Mouse (Mus musculus) adrenal gland, postnatal 36 days (tissue): ENCODE data around the gene Dock3. TPM values are rescaled to one million over a fixed set of nuclear protein-coding genes. Genes with fewer than 3 reads are reported as not detected.
A peak's percentile ranks its signal among the peaks of the same experiment; 100 is the strongest.

ENCODE experiments used
- DNase-seq, 2 experiments: peaks; one replicate each; pipeline ENCODE4 v3.0.0; 2021; ENCODE audit warnings: mixed read lengths in 1 of 2
- microRNA-seq: library from miRNA; unstranded; fragments of <30 nt; microRNA quantifications from one replicate; pipeline ENCODE4 v1.2.0, GENCODE M21; 2021
- total RNA-seq, 2 experiments: library from RNA; stranded (reverse); gene quantifications; 2 replicates each; pipeline ENCODE4 v1.2.3; 2021

Gene Dock3
- total RNA-seq, 2 experiments from 2014 or later: 4.3 to 4.6 TPM

GRCm38 (mm10) chr9:106888346-106888745 lies 343.4 kb downstream of the Dock3 start:
- no peak for DNase-seq

- peak; percentile 98 to 99 for DNase-seq
Observed at GRCm38 (mm10) chr9:106886828-106887702, 344.6 kb downstream of the Dock3 start, which contains the start of gene Rbm15b. Rbm15b (minus strand) TSS chr9:106887428.

- DNase-seq: peak; percentile 57 to 70
Observed at GRCm38 (mm10) chr9:106885901-106886731, 345.6 kb downstream of the Dock3 start.

- no peak for DNase-seq
Observed at GRCm38 (mm10) chr9:106884996-106885900, 346.5 kb downstream of the Dock3 start.

GRCm38 (mm10) chr9:106884306-106884705 lies 347.4 kb downstream of the Dock3 start:
- DNase-seq: no peak

GRCm38 (mm10) chr9:106883085-106883484 lies 348.6 kb downstream of the Dock3 start:
- no peak for DNase-seq

GRCm38 (mm10) chr9:106882176-106882575 lies 349.5 kb downstream of the Dock3 start:
- no peak for DNase-seq

- DNase-seq: no peak
Observed at GRCm38 (mm10) chr9:106881071-106881755, 350.5 kb downstream of the Dock3 start.

GRCm38 (mm10) chr9:106879471-106879870 lies 352.2 kb downstream of the Dock3 start:
- DNase-seq: no peak

- DNase-seq: no peak
Observed at GRCm38 (mm10) chr9:106876666-106877065, 355.0 kb downstream of the Dock3 start.

- DNase-seq: no peak
Observed at GRCm38 (mm10) chr9:106874216-106874615, 357.5 kb downstream of the Dock3 start.

GRCm38 (mm10) chr9:106858036-106858435 lies 373.7 kb downstream of the Dock3 start:
- DNase-seq: no peak

GRCm38 (mm10) chr9:106856664-106857063 lies 375.0 kb downstream of the Dock3 start:
- DNase-seq: no peak

Small RNA genes within 50 kb of the gene (microRNA-seq; reads per million reads assigned to microRNA genes)
- not detected for gene Gm22238

Other genes starting within 250 kb of the Dock3 start
- 10 to 100 TPM; 53.7 to 54.3 TPM for gene Mapkapk3, start 58.0 kb upstream of the Dock3 start, total RNA-seq
- gene Cish, start 64.1 kb upstream of the Dock3 start, total RNA-seq: 10 to 100 TPM; 31.7 to 31.8 TPM
- 10 to 100 TPM; 15.6 to 16.1 TPM for gene Hemk1, start 106.4 kb upstream of the Dock3 start, total RNA-seq
- gene 6430571L13Rik, start 108.7 kb upstream of the Dock3 start, total RNA-seq: 1 to 10 TPM; 1.2 to 1.3 TPM
- gene Cacna2d2, start 167.7 kb upstream of the Dock3 start, total RNA-seq: 1 to 10 TPM; 4.9 to 5.2 TPM